Mouse (Mus musculus) embryo, embryonic 9.5 days (tissue): ENCODE data around the gene Tmem184a.

ENCODE experiments used
- DNase-seq: peaks from one replicate; pipeline ENCODE4 v3.0.0-alpha.2; 2017; ENCODE audit errors: extremely low spot score

Tmem184a gene

DNA sequence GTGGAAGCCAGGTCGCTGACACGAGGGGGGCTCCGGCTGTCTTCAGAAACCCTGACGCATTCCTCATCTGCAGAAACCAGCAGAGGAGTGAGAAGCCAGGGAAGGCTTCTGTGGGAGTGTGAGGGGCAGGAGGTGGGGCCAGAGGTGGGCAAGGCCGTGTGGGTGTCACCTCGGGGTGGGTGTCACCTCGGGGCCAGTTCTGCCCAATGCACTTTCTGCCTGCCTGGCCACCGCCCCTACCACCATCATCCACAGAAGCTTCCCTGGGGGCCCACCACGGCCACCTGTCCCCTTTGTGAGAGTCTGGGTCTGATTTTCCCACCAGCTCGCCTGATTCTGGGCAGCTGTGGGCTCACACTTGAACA, 6.6 kb downstream of the Tmem184a start:
- no peak for DNase-seq

DNA sequence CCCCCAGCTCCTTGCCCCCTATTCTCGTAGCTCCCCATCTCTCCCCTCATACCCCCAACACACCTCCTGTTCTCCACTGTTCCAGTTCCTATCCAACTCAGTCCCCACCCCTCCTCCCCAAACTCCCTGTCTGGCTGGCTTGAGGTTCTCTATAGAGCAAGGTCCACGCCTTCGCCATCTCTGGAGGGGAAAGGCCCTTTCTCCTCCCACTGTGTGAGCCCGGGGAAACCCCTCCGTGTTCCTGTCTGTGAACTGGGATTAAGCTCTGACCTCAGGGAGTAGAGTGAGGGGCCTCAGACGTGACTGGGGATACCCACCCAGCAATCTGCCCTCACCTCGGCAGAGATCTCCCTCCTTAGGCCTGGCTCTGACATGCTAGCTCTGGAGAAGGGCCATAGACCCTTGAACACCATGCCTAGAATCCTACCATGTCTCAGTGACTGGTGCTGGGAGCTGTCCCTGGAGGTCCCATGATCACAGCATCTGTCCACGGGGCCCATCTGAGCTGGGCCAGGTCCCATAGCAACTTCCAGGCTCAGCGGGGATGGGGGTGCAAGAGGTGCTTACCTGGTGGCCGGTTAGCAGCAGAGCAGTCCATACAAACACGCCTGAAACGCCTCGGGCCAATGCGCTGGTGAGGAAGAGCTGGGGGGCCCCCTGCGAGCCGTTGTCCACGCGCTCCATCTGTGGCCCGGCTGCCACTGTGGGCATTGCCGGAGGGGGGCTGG, 7.2 kb downstream of the Tmem184a start:
- DNase-seq: no peak

GRCm38 (mm10) chr5:139811677-139812397, 7.9 kb downstream of the Tmem184a start:
- no peak for DNase-seq

DNA sequence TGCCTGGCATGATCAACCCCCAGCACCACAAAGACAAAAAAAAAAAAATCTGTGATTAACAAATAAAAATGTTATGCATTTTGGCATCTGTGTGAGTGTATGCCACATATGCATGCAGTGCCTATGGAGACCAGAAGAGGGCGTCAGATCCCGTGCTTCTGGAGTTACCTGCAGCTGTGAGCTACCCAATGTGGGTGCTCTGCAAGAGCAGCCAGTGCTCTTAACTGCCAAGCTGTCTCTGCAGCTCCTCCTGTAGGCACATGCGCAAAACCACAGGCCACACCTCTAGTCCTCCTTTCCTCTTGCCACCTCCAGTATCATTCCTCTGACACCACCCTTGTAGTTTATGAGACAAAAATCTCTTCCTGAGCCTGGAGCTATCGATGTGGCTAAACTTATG, 10.3 kb downstream of the Tmem184a start:
- no peak for DNase-seq

DNA sequence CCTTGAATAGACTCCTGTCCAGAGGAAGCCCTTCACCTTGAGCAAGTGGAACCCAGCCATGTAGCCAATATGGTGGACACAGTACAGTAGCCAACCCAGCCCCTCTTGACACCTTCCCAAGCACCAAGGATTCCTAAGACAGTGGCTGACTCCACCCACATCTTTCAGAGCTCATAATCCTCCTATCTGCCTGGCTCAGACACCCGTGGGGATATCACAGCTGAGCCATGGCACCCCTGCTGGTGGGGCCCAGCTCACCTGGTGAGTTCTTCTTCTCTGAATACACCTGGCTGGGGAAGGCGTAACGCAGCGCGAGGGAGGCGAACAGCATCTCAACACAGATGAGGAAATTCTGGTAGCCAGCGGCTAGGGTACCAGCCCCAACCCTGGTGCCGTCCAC, 13.8 kb downstream of the Tmem184a start:
- no peak for DNase-seq

GRCm38 (mm10) chr5:139804573-139805111, 15.1 kb downstream of the Tmem184a start:
- DNase-seq: no peak

DNA sequence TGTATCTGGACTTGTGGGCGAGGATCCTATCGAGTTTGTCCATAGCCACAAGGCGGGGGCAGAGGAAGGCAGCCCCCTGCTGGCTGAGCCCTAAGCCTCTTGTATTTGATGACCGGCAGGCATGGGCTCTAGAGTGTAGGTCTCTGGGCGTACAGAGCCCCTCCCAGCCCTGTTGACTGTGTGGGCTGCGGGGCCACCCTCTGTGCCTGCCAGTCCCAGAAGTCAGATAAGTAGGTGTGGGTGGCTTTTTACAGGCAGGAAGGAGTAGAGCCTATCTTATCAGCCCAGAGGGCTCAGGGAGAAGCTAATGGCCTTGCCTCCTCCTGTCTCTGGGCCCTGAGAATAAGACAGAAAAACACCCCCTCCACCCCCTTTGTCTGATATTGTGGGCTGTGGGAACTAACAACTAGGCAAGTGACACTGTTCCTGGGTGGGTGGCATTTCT, 15.6 kb downstream of the Tmem184a start:
- peak; percentile 46 for DNase-seq

DNA sequence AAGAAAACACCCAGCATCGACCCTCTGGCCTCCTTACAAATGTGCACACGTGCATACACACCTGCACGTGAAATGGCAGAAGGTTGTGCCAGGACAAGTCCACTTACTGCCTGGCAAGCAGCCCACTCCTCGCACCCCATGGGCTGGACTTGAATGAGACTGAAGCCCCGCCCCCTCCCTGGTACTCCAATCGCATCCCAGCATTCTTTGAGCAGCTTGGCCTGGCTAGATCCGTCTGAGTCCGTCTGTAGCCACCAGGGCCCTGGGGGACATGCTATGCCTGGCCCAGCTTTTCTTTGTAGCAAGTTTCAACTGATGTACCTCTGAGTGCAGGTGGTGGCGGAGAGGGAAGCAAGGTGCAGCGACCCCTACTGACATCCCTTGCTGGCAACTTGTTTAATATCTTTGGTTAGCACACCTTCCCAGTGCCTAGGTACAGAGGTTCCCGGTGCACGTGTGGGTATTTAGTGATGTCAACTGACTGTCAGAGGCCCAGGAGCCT, 16.1 kb downstream of the Tmem184a start:
- DNase-seq: peak; percentile 71

- DNase-seq: no peak
Measured at GRCm38 (mm10) chr5:139803165-139803564, 16.6 kb downstream of the Tmem184a start.

DNA sequence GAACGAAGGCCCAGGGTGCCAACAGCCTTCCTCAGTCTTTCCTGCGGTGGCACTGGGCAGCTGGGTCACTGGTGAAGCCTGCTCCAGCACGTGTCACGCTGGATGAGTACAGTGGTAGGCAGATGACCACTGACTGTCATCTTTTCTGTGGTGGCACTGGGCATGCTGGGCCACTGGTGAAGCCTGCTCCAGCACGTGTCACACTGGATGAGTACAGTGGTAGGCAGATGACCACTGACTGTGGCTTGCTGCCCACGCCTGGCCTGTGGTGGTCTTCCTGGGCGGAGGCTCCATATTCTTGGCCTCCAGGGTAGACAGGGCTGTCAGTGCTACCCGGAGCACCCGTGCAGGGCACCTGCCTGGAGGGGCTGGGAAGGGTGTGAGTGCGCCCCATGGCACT, 17.8 kb downstream of the Tmem184a start:
- DNase-seq: no peak

GRCm38 (mm10) chr5:139801231-139801630, 18.5 kb downstream of the Tmem184a start:
- DNase-seq: no peak

GRCm38 (mm10) chr5:139799801-139800590, 19.7 kb downstream of the Tmem184a start:
- DNase-seq: no peak

GRCm38 (mm10) chr5:139799041-139799440, 20.7 kb downstream of the Tmem184a start:
- no peak for DNase-seq

DNA sequence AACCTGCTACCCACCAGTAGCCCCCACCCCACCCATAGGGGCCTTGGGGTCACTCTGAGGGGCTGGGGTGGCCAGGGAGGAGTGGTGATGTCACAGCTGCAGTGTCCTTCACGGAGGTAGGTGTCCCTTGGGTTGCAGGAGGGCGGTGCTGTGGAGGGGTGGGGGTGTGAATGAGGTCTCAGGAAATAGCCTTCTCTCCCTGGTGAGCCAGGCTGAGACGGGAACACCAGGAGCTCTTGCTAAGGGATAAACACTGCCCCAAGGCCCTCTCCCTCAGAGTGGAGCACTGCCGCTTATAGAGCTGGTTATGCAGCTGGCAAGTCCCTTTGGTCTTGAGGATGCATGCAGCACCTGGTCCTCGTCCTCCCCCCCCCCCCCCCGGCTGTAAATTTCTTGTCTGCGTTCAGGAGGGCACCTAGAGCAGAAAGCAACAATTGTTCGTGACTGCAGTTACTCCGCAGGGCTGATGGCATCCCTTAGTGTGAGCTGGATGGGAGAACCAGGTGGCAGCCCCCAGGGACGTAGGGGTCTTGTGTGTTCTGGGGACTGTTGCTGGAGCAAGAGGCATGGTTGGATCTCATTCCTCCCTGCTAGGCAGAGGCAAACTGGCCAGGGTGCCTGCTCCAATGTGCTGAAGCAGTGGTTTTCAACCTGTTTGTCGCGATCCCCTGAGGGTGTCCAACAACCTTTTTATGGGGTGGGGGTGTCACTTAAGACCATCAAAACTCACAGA, 21.4 kb downstream of the Tmem184a start:
- DNase-seq: no peak

DNA sequence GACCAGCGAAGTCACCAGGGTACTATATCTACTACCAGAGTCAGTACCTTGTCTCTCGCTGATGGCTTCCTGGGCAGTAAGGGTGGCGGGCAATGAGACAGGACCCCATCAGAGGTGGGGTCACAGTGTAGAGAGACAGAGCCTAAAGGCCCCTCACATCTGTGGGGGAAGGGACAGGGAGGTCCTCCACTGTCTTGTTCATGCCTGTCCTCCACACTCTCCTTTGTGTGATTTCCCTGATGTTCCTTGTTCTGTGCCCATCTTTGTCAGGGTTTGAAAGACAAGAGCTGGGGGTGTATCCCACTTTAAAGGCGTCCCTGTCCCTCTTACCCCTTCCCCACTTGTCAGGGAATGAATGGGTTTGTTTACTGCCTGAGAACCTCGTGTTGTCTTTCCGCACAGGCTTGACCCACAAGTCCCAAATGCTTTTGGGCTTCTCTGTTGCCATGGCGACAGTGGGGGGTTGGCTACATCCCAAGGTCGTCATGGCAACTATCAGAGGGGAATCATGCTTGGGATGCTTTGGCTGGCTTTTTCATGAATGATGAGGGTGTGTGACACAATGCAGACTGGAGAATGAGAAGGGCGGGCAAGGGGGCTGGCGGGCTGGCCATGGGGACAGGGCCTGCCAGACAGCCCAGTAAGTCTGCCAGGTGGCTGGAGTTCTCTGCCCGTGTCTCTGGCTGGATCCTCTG, 22.1 kb downstream of the Tmem184a start:
- peak; percentile 76 for DNase-seq

DNA sequence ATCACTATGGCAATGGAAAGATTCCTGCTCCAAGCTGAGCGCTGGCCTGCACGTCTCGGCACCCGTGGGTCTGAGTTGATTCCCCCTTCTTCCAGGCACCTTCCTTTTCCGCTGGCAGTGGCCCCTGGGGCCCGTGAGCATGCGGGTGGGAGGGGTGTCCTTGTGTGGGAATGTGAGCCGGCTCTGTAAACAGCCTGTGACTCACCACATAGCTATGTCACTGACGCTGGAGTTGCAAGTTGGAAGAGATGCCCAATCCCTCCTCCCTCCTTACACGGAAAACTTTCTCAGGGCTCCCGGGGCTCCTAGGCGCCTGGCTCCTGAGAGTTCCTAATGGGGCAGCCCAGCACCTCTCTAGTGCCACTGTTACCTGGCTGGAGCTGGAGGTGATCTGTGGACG, 22.8 kb downstream of the Tmem184a start:
- DNase-seq: peak; percentile 53

DNA sequence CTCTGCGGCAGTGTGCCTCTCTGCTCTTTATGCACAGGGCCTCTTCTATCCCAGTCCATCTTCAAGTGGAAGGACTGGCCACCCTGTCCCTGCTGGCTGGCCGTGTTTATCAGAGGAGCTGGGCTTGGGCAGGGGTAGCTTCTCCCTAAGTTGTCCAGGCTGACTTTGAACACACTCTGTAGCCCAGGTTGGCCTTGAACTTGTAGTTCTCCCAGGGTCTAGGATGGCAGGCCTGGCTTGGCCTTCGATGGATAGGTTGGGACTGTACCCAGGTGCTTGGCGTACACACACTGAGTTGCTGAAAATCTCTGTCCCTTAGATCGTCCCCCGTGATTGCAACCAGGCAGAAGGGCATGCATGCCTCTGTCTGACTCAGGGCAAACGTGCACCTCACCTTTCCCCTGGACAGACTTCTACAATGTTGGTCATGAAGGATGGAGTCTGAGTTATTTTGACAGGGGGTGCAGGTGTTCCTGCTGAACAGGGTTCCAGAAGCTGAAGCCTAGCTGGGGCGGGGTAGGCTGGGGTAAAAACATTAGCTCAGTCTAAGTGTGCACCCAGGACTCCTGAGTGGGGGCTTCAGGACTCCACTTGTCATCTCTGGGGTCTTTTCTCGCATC, 23.6 kb downstream of the Tmem184a start:
- no peak for DNase-seq

- DNase-seq: no peak
Measured at GRCm38 (mm10) chr5:139794938-139795337, 24.8 kb downstream of the Tmem184a start.

GRCm38 (mm10) chr5:139794137-139794536, 25.6 kb downstream of the Tmem184a start:
- DNase-seq: no peak

DNA sequence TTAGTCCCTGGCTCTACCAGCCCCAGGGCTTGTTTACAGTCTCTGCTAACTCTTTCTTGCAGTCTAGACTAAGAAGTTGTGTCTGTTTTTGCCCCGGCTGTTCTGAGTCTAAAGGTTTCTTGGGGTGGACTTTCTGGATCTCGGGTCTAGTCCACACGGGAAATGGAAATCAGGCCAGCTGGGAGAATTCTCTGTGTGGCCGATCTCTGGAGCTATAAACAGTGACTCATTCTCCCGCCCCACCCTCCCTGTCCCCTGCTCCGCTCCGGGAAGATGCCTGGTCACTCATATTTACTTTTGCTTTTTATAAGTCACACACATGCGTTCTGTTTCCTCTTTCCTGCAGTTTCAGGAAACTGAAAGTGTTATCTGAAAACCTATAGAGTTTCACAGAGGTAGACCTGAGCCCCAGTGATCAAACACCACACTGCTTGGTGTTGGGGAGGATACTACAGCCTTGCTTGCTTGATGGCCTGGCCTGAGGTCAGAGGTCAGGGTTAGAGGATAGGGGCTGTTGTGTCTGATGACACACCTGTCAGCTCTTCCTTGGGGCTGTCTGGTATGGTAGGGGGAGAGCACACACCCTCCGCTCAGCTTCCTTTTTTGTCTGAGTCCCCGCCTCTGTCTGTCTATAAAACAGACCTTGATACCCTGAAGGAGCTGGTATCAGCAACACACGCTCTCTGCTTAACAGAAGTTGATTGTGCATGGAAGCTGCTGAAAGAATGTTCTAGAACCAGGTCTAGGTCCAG, 26.2 kb downstream of the Tmem184a start:
- no peak for DNase-seq
